Mouse (Mus musculus) adrenal gland, adult 18-20 months (tissue): ENCODE measurements around the gene Fcmr. TPM values are rescaled to one million over a fixed set of nuclear protein-coding genes. Genes with fewer than 3 reads are reported as not detected.

Experiments used
- DNase-seq, 2 experiments: peaks; one replicate each; pipeline ENCODE4 v3.0.0; 2021 to 2022; ENCODE audit warnings: low spot score in 2 of 2
- total RNA-seq, 2 experiments: library from RNA; stranded (reverse); gene quantifications; 1 replicate in 1 of 2; 2 replicates in 1 of 2; pipeline ENCODE4 v1.2.3; 2021

The Fcmr gene
- total RNA-seq, 2 experiments from 2014 or later, result 0.35 to 0.53 TPM

DNA sequence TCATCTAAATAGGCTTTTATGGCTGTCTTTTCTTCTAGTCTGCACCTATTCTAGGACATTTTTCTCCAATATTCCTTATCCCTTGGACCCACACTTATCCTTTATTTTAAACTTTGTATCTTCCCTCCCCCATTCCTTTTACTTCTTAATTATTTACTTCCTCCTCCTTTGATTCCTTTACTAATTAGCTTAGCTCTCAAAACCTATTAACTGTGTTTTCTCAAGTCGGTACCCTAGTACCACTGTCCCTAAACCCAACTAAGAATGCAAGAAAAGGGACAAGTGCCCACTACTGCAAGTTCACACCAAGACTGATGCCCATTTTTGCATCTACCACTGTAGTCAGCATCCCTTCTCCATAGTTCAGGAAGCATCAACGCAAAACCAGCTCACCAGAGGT, 9.7 kb upstream of the Fcmr start:
- DNase-seq, result no peak

DNA sequence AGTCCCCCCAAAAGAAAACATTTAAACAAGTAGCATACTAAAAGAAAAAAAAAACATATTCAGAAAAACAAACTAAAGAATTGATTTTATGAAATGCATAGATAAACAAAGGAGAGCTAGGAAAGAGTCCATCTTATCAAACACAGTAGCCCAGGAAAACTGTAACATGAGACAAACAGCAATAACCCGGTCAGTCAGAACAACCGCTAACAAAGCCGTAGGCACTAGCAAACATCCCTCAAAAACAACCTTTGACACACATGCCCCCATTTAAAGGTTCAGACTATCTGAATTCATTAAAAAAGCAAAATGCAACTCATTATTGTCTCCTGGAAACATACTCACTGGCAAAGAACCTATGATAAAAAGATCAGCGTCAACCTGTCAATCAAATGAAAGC, 8.0 kb upstream of the Fcmr start:
- DNase-seq, result no peak

DNA sequence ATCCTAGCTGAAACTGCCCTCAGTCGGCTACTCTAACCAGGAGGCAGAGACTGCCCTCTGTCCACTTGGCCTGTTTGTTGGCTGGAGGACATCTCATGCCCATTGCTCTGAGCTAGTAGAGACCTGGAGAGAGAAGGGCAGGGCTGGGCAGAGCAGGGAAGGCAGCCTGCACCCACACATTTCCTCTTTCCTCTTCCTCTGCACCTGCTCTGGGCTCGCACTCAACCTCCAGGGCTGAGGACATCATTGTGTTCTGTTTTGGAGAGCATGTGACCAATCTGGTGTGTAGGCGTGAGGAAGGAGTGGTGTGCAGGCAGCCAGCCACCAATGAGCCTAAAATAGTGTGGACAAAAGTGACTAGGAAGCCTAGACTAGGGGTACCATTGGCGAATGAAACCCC, 1.2 kb upstream of the Fcmr start:
- no peak for DNase-seq

DNA sequence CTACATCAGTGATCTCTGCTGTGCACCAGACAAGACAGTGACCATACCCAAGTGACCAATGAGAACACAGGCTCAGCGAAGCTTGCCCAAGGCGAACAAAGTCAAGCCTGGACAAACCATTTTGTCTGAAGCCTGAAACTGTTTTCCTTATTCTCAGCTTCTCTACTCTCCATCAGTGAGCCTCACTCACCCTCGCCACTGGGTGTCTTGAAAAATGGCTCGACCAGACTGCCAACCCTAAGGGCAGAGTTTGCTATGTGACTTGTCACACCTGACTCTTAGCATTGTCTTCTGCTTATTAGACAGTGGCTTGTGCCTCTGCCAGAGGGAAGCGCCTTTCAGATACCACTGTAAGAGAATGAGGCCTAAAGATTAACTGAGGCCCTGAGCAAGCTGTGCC, 728 bp upstream of the Fcmr start:
- DNase-seq, result no peak

DNA sequence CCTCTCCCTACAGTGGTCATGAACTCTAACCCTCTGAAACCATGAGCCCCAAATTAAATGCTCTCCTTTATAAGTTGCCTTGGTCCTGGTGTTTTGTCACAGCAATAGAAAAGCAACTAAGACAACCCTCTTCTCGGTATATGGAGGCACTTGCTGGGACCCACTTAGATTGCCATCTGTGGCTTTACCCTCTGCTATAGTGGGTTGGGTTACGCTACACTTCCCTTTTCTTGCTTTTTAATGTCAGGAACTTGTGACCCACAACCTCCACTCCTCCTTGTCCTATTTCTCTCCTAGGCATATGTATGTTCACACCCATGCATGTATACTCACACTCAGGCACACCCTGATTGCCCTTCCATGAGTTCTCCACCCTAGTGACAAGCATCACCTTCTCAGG, 7.4 kb downstream of the Fcmr start:
- no peak for DNase-seq

DNA sequence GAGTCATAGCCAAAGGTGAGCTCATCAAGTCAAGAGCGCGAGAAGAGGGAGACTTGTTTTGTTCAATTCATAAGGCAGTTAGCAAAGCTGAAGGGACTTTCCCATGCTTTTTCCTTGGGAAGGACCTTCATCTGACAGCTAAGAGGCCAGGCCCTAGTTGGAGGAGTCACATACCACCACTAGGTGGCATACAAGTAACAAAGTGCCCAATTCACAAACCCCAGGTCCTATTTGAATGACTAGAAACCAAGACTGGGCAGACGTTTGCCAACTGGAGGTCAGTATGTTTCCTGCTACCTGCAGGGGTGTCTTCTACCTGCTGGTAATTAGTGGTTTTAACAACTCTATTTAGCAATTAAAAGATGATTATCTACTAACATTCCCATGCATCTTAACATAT, 9.7 kb downstream of the Fcmr start:
- peak in 1 of 2 experiments; percentile 31 for DNase-seq

DNA sequence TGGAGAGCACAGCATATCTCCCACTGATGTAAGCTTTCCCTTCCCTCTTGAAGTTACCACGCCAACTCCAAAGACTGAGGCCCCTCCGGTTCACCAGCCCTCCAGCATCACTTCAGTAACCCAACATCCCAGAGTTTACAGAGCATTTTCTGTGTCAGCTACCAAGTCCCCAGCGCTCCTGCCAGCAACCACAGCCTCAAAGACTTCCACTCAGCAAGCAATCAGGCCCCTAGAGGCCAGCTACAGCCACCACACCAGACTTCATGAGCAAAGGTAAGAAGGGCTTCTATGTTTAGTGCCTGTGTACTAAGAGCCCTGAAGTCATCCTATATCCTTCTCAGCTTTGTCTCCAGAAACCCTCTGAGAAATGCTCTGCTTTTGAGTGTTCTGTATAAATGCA, 10.4 kb downstream of the Fcmr start:
- no peak for DNase-seq

DNA sequence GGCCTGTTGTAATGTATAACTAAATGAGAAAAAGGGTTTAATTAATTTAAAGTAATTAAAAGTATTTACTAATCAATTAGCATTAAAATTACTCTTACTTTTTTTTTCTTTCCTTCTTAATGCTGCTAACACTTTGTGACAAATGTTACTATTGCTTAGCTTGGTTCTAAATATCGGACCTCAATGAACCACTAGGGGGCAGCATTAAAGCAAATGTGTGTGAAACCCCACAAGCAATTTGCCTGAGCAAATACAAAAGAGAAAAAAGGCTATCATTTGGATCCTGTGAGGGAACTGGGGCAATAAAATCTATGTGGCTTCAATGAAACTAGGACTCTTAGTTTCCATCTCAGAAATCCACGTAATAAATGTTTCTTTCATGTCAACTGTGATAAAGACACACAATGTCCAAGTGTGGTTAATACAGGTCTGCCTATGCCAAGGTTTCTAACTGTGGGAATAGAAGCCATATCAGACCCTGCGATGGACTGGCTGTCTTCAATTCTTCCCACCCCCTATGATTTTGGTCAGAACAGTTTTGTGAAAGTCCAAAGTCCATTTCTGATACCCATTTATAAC, 11.6 kb downstream of the Fcmr start:
- peak in 1 of 2 experiments; percentile 37 for DNase-seq

DNA sequence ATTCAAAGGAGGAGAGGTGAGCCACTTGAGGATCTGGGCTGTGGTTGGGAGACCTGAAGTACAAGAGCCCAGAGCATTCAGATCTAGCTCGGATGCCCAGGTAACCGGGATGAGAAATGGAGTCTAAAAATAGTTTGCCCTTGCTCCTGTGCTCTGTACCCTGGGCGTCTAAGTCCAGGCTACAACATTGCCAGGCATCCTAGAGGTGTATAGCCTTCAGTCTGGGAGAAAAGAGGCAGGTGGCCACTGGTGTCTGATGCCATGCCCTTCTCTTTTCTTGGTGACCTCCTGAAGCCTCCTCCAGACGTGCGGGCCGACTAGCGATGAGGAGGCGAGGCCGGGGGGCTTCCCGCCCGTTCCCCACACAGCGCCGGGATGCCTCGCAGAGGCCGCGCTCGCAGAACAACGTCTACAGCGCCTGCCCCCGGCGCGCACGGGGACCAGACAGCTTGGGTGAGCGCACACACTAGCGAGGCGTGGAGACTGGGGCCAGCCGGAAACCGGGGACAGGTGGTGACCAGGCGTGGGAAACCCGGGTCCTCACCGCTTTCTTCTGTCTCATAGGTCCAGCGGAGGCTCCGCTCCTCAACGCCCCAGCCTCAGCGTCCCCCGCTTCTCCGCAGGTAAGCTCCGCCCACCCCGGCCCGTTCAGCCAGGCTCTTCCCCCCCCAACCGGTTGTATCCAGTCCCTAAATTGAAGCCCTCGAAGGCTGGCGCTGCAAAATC, 12.6 kb downstream of the Fcmr start:
- peak in 1 of 2 experiments; percentile 32 for DNase-seq

DNA sequence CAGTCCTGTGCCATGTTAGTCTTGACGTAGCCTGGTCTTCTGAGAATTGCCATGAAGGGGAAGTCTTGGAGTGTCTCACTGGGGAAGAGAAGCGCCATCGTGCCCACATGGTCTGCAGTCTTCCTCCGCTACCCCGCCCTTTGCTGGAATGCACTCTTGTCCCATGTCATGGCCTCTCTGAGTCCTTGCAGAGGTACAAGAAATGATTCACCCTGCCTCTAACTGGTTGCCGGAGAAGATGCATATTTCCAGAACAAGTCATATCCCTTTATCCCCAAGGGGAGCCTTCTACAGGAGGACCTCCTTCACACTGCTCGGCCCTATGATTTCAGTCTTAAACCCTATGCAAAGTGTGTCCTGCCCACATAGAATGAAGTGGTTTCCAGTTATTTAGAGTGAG, 14.5 kb downstream of the Fcmr start:
- no peak for DNase-seq

DNA sequence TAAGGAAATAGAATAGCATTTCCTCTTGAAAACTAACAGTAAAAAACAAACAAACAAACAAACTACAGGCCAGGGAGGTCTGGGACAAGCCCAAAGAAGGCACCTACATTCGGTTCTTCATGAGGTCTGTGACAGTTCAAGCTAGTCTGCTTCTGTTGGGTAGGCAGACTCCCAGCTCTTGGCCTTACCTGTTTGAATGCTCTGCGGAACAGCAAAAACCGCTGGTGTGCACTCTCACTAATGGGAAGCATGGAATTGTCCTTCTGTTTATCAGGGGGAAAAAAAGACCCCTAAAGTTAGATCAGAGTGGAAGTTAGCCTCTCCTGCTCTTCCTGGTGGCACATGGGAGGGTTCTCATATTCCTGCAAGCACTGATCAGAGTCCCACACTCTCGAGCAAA, 17.7 kb downstream of the Fcmr start:
- no peak for DNase-seq

DNA sequence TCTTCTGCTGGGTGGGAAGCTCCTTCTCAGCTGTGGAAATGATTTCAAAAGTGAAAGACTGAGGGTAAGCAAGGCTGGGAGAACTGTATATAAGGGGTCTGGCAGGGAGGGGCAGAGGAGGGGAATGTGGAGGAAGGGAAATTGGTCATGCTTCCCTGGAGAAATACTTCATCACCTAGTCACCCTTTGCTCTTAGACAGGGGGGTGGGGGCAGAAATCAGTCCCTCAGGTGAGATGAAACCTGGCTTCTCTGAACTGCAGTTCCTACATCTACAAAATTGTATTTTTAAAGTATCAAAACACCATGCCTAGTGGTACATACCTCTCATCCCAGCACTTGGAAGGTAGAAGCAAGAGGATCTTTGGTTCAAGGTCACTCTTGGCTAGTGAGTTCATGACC, 21.9 kb downstream of the Fcmr start, which contains the start of gene Il24:
Gene Il24, minus strand, starts transcription at position 101 of the 400 bp plus-strand sequence.
- no peak for DNase-seq

DNA sequence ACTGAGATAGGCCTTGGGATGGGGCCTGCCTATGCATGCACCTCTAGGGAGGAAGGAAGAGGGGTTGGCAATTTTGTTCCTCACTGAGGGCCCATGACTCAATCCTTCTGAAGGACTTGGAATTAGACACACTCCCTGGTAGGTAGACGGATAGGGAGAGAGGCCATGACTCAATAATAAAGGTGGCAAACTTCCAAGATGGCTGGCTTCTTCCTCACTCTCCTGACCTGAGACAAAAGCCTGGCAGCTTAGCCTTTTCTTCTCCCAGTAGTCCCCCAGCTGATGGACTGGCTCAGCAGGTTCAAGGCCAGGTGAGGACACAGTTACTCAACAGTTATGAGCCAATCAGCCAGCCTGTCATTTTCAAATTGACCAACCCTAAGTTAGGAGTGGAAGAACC, 27.0 kb downstream of the Fcmr start:
- DNase-seq, result peak in 1 of 2 experiments; percentile 50

DNA sequence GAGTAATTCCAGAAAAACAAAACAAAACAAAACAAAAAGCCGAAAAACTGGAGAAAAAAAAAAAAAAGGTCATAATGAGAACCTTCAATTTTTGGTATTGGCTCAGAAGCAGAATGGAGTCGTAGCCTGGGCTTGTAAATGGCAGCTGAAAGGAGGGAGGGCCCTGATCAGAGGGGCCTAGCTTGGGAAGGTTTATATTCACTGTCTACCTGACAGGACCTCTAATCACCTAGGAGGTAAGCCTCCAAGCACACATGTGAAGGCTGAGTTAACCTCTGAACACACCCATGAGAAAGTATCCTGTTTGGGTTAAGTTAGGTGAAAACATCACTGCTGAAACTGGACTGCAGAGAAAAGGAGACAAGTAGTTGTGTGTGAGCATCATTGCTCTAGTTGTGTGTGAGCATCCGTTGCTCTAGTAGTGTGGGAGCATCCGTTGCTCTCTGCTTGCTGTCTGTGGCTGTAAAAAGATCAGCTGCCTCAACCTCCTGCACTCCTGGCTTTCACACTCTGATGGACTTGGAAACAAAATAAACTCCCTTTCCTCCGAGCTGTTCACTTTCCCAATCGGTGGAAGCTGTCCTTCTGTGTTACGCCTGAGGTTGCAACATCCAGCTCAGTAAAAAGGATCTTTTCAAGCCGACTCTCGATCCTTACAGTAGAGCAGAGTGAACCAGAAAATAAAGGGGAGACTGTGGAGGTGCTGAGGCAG, 28.0 kb downstream of the Fcmr start:
- no peak for DNase-seq

DNA sequence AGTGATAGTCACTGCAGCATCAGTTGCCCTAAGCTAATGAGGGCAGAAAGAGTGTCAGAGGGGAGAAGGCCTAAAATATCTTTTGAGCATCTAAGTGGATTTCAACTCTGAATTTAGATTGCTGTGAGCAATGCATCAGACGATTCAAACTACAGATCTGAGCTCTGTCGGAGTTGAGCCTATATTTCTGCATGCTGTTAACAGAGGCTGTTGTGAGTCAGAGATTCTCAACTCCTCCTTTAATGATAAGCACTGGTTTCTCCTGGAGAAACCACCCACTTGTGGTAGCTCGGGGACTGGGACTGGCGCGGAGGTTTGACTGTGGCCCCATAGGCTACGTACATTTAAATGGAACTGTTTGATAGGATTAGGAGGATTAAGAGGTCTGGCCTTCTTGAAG, 29.0 kb downstream of the Fcmr start:
- no peak for DNase-seq

DNA sequence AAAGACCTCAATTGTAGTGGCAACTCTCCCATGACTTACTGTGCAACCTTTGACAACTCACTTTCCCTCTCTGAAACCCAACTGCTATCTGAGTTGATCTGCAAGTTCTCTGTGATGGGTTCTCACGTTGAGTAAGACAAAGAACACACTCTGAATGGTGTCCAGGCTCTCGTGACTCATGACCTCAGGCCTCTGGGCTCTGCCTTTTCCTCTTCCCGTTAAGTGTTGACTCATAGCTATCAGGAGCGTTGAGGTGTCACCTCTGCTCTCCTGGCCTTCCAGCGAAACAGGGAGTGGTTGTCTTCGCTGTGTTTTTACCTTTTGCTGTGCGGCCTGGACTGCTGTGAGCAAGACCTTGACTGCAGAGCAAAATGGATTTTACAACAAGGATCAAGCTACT, 37.0 kb downstream of the Fcmr start:
- no peak for DNase-seq

DNA sequence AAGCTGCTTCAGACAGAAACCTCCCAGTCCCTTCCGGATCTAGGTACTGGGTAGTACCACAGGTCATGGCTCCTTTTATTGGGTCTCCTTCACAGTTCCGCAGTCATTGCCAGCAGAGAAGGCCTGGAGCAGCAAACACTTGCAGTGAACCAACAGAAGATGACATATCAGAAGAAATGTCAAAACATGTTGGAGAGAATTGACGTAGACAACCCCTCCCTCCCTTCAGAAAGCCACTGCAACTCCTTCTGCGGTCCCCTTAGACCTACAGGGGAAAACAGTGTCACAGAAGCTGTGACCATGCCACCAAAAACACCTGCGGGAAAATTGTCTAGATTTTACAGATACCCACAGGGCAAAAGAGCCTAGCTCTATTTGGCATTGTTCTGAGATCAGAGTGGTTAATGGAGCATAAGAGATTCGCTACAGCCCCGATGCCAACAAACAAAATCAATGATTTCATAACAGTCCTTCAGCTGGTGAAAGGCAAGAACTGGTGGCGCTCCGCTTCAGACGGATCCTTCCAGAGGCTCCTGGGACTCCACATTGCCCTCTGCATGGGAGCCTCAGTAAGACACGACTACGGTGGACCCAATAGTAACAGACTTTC, 46.0 kb downstream of the Fcmr start, which contains the start of gene Il20:
Gene Il20, minus strand, starts transcription at position 51 of the 610 bp plus-strand sequence.
- no peak for DNase-seq

DNA sequence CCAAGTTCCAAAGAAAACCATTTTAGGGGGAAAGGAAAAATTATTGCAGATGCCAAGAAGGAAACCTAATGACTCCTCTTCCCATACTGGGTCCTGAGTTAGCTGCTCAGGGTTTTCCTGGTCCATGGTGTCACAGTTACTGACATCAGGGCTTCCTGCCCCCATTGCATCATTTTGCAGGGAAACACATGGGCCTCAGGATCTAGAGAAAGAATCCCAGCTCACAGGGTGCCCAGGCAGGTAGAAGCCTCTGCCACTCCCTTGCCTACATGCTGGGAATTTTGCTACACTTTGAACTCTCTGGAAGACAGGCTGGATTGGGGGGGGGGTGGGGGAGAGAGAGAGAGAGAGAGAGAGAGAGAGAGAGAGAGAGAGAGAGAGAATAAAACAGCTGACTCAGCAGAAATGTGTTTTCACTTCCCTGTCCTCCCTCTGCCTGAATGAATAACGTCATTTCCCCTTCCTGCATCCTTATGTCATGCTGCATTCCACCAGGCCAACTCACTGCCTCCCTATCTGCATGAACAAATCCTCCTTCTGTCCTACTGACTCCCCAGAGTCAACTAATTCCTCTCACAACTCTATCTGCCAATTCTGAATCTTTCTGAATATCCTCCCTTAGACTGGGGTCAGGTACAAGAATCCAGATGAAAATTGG, 53.0 kb downstream of the Fcmr start:
- DNase-seq, result no peak

DNA sequence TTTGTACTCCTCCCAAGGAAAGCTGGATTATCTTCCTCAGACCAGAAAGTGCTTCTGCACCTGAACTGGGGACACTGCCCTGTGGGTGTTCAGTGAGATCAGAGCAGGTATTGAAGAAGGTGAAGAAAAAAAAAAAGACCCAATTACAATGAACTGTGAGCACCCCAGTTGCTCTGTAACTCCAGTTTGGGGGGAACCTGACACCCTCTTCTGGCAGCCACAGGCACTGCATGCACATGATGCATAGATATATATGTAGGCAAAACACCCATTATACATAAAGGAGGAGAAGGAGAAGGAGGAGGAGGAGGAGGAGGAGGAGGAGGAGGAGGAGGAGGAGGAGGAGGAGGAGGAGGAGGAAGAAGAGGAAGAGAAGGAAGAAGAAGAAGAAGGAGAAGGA, 61.0 kb downstream of the Fcmr start:
- DNase-seq, result peak in 1 of 2 experiments; percentile 9
